Mouse (Mus musculus): ENCODE data around the gene Rassf8. TPM values are rescaled to one million over a fixed set of nuclear protein-coding genes. Genes with fewer than 3 reads are reported as not detected.

Gene Rassf8
- polyA plus RNA-seq, 1 experiment = 3.1 TPM

DNA sequence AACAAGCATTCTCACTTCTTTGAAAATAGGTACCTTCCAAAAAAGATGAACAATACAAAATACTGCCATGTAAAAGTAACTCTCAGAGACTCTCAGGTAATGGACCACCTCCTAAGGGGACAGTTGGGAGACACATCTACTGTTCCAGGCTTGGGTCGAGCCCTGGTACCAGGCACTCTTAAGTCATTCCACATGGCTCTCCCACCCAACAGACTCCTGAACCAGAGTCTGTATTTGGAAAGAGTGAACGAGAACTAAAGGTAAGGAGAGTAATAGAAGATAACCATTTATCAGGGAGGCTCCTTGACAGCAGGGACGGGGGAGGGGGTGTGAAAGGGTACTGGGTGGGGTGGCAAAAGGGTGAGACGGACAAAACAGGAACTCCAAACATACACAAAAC, 115.8 kb downstream of the Rassf8 start:
- Histone ChIP-seq H3K4me1 (ENCODE audit: control insufficient read depth, insufficient read depth, low read length) (peaks cover 28% of the 10 kb centered on the region), H3K27ac (ENCODE audit: control insufficient read depth, insufficient read depth, low read depth, low read length) (no peak overlapping the region), H3K36me3 (ENCODE audit: control insufficient read depth, insufficient read depth, low read length) (no peaks in the 10 kb centered on the region), H3K4me3 (ENCODE audit: control insufficient read depth, low read depth, low read length) (no peak overlapping the region; the same call in 1 of the 2 replicates), H3K27me3 (ENCODE audit: control insufficient read depth, insufficient read depth, low read length) (no peaks in the 10 kb centered on the region; the same call in 1 of the 2 replicates)
- TF ChIP-seq POLR2A (IDR thresholded peaks at IDR 0.05; ENCODE audit: control insufficient read depth, low read depth, low read length) (no peak), CTCF (IDR thresholded peaks at IDR 0.05; ENCODE audit: control insufficient read depth, insufficient read depth, insufficient replicate concordance, low read depth, low read length) (no peak)

DNA sequence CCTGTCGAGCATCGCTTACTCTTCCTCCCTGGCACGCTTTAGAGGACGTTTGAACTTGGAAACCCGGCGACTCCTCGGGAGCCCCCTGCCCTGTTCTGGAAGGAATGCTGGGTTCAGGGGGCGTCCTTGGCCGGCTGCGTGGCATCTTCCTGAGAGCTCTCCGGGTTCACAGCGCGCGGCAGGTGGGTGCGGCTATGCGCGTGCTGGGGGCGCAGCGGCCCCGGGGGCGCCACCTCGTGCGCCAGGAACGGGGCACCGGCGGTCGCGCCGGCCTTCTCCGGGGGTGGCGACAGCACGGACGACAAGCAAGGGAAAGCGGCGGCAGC, 116.2 kb downstream of the Rassf8 start:
- Histone ChIP-seq H3K4me3 (ENCODE audit: control insufficient read depth, low read depth, low read length) (peak overlapping the region; percentile 78), H3K27ac (ENCODE audit: control insufficient read depth, insufficient read depth, low read depth, low read length) (no peak overlapping the region), H3K27me3 (ENCODE audit: control insufficient read depth, insufficient read depth, low read length) (no peaks in the 10 kb centered on the region; the same call in 1 of the 2 replicates), H3K4me1 (ENCODE audit: control insufficient read depth, insufficient read depth, low read length) (peaks cover 28% of the 10 kb centered on the region), H3K36me3 (ENCODE audit: control insufficient read depth, insufficient read depth, low read length) (no peaks in the 10 kb centered on the region)
- TF ChIP-seq POLR2A (IDR thresholded peaks at IDR 0.05; ENCODE audit: control insufficient read depth, low read depth, low read length) = no peak
- no peak for TF ChIP-seq CTCF (IDR thresholded peaks at IDR 0.05; ENCODE audit: control insufficient read depth, insufficient read depth, insufficient replicate concordance, low read depth, low read length)

DNA sequence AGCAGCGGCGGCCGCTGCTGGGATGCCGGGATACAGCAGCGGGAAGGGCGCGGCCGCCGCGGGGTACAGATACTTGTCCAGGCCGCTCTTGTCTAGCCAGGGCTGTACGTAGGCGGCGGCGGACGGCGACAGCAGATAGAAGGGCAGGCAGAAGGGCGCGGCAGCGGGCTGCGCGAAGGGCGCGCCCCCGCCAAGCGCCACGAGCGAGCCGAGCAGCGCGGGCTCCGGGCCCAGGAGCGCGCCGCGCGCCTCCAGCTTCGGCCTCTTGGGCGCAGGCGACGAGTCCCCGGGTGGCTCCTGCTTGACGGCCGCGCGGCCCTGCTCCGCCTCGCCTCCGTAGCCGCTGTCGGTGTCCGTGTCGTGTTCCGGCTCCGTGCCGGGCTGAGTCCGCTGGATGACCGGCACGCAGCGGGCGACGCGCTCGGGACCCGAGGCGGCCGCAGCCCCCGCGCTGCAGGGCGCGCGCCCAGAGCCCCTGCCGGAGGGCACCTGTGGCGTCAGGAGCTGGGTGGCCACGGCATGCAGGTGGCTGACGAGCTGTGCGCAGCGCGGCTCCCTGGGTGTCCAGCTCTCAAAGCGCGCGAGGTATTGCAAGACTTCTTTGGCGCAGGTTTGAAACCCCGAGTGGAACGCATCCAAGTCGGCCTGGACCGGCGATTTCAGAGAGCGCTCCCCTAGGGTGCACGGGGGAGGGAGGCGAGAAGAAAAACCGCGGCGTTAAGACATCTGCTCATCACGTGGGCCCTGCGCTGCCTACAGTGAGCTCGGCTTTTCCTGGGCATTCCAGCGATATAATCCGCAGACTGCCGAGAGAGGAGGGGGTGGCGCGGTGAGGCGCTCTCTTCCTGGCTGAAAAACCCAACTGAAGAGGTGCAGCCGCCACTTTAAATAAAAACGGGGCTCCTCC, 116.8 kb downstream of the Rassf8 start:
- H3K4me3 ChIP-seq (ENCODE audit: control insufficient read depth, low read depth, low read length) = peak overlapping the region; percentile 78
- H3K27ac ChIP-seq (ENCODE audit: control insufficient read depth, insufficient read depth, low read depth, low read length) = no peak overlapping the region
- no peaks in the 10 kb centered on the region for H3K36me3 ChIP-seq (ENCODE audit: control insufficient read depth, insufficient read depth, low read length)
- peaks cover 28% of the 10 kb centered on the region for H3K4me1 ChIP-seq (ENCODE audit: control insufficient read depth, insufficient read depth, low read length)
- no peaks in the 10 kb centered on the region; the same call in 1 of the 2 replicates for H3K27me3 ChIP-seq (ENCODE audit: control insufficient read depth, insufficient read depth, low read length)
- no peak for TF ChIP-seq CTCF (IDR thresholded peaks at IDR 0.05; ENCODE audit: control insufficient read depth, insufficient read depth, insufficient replicate concordance, low read depth, low read length)
- no peak for TF ChIP-seq POLR2A (IDR thresholded peaks at IDR 0.05; ENCODE audit: control insufficient read depth, low read depth, low read length)

DNA sequence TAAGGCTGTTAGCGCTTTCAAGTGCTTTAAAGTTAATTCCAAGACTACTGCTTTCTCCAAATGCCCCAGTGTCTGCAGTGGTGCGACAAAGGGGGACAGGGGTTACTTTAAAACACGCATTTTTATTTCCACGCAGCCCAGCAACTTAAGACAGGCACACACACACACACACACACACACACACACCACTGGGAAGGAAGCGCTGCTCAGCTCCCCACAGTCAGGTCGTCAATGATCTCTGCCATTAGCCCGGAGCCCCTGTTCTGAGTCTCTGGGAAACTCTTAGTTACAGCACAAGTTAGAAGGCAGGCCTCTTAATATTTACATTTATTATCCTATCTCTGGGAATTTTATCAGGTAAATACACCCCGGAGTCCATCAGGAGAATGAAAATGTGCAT, 117.6 kb downstream of the Rassf8 start:
- TF ChIP-seq POLR2A (IDR thresholded peaks at IDR 0.05; ENCODE audit: control insufficient read depth, low read depth, low read length) (no peak), CTCF (IDR thresholded peaks at IDR 0.05; ENCODE audit: control insufficient read depth, insufficient read depth, insufficient replicate concordance, low read depth, low read length) (no peak)
- Histone ChIP-seq H3K4me1 (ENCODE audit: control insufficient read depth, insufficient read depth, low read length) (peaks cover 28% of the 10 kb centered on the region), H3K27me3 (ENCODE audit: control insufficient read depth, insufficient read depth, low read length) (no peaks in the 10 kb centered on the region; the same call in 1 of the 2 replicates), H3K36me3 (ENCODE audit: control insufficient read depth, insufficient read depth, low read length) (no peaks in the 10 kb centered on the region), H3K27ac (ENCODE audit: control insufficient read depth, insufficient read depth, low read depth, low read length) (no peak overlapping the region), H3K4me3 (ENCODE audit: control insufficient read depth, low read depth, low read length) (peak overlapping the region; percentile 78)

DNA sequence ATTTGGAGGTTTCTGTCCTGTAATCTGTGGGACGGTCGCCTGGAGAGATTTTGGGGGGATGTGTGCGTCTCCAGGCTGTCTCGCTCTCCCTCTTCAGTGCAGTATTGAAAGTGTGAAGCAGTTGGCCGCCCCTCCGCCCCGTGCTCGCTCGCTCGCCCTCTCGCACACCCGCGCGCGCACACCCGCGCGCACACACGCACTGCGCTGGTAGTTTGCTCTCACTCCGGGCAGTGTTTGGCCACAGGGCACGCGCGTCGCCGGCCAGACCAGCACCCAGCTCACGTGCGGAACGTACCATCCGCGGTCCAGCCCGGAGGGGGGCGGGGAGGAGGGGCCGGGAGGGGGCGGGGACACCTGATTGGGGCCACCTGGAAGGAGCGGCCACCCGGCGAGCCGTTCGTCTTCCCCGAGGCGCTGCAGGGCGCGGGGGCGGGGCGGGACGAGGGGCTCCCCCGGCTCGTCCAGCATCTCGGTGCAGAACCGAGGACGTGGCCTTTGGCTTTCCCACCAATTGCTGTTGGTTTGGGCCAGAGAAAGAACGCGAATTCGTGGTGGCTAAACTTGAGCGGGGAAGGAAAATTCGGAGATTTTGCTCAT, 118.8 kb downstream of the Rassf8 start, which contains the start of gene Bhlhe41:
Bhlhe41 (minus strand) TSS at position 270 of the 597 bp plus-strand sequence.
- Histone ChIP-seq H3K27me3 (ENCODE audit: control insufficient read depth, insufficient read depth, low read length) (no peaks in the 10 kb centered on the region; the same call in 1 of the 2 replicates), H3K4me3 (ENCODE audit: control insufficient read depth, low read depth, low read length) (peak within 1 kb of the TSS; percentile 69), H3K36me3 (ENCODE audit: control insufficient read depth, insufficient read depth, low read length) (no peaks in the 10 kb centered on the region), H3K4me1 (ENCODE audit: control insufficient read depth, insufficient read depth, low read length) (peaks cover 28% of the 10 kb centered on the region), H3K27ac (ENCODE audit: control insufficient read depth, insufficient read depth, low read depth, low read length) (peak within 1 kb of the TSS; percentile 41)
- TF ChIP-seq CTCF (IDR thresholded peaks at IDR 0.05; ENCODE audit: control insufficient read depth, insufficient read depth, insufficient replicate concordance, low read depth, low read length) (no peak), POLR2A (IDR thresholded peaks at IDR 0.05; ENCODE audit: control insufficient read depth, low read depth, low read length) (peak; percentile 43; the same call in 1 of the 2 replicates)

DNA sequence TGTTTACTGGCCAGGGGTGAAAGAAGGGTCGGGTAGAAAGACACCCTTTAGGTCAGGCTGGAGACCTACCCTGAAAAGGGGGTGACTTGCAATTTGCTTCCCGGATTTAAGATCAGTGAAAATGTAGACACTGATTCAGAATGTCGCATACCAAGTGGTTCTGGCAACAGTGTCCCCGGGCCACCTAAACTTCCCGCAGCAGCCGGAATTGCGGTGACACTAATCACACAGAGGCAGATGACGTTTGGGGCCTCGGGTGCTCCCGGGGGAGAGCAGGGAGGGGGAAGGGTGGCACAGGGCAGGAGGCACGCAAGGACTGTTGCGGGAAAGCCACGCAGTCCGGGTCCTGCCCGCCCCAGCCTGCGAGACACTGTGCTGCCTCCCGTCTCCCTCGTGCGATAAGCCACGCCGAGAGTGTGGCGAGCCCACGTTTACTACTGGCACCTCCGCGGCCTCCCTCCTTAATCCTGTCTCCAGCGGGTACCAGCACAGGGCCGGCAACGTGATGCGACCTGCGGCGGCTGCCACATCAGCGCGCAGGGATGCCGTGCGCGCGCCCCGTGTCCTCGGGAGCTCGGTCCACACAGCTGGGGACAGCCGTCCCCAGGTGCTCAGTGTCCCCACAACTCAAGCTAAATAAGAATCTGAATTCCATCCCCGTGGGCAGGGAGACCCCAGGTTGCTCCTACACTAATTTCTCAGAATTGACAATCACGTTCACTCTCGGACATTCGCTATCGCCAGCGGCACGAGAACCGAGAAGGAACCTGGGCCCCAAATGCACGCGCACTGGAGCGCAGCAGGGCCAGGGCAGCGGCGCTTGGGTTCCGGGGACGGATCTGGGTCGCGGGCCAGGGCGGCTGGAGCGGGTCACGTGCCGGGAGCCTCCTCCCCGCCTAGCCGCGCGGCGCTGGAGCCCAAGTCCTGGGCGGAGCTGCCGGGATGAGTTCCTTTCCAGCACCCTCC, 119.6 kb downstream of the Rassf8 start:
- Histone ChIP-seq H3K4me1 (ENCODE audit: control insufficient read depth, insufficient read depth, low read length) (peaks cover 28% of the 10 kb centered on the region), H3K27ac (ENCODE audit: control insufficient read depth, insufficient read depth, low read depth, low read length) (peak overlapping the region; percentile 41), H3K4me3 (ENCODE audit: control insufficient read depth, low read depth, low read length) (peak overlapping the region; percentile 69), H3K27me3 (ENCODE audit: control insufficient read depth, insufficient read depth, low read length) (no peaks in the 10 kb centered on the region; the same call in 1 of the 2 replicates), H3K36me3 (ENCODE audit: control insufficient read depth, insufficient read depth, low read length) (no peaks in the 10 kb centered on the region)
- TF ChIP-seq CTCF (IDR thresholded peaks at IDR 0.05; ENCODE audit: control insufficient read depth, insufficient read depth, insufficient replicate concordance, low read depth, low read length) (no peak), POLR2A (IDR thresholded peaks at IDR 0.05; ENCODE audit: control insufficient read depth, low read depth, low read length) (no peak)

Data from testis, adult 2 months (tissue).